Mouse (Mus musculus) megakaryocyte, embryonic 14.5 days (primary cell): Measurements from ENCODE around the gene Zfp457.
"Not testable (repeated sequence)": the region's sequence is repeated elsewhere in the genome, so short reads cannot be mapped to it uniquely, and the experiment has no call there.

Experiments used
- FLI1 ChIP-seq: IDR thresholded peaks from 2 replicates; pipeline ENCODE4 v1.6.1; 2012; ENCODE audit warnings: low read length, inconsistent platforms, mixed read lengths
- GATA1 ChIP-seq: IDR thresholded peaks from 3 replicates; pipeline ENCODE4 v1.6.1; 2012; ENCODE audit warnings: mixed read lengths, low read length, inconsistent platforms, borderline replicate concordance

DNA sequence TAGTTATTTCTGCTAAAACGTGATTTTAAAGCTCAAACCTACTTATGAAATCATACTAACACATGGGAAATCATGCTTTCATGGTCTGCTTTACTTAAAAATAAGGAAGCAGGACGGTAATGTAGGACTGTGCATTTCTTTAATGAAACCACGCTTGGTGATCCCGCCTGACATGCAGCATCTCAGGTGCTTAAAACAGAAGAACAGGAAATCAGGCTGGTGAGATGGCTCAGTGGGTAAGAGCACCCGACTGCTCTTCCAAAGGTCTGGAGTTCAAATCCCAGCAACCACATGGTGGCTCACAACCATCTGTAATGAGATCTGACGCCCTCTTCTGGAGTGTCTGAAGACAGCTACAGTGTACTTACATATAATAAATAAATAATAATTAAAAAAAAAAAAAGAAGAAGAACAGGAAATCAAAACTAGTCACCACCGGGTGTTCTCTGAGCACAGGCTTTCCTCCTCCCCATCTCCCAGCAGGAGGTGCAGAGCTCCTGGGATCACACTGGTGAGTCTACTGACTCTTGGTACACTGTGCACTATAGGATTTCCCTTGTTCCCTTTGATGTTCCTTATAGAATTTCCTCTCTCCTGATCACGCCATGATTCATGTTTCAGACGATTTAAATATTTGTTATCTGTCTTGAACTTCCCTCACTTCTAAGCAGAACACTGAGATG is 36.8 kb downstream of the Zfp457 start:
- not testable (repeated sequence) for TF ChIP-seq FLI1, GATA1
